Mouse (Mus musculus) gastrocnemius, postnatal 4 days (tissue): ENCODE measurements around the gene Krtcap3. TPM values are rescaled to one million over a fixed set of nuclear protein-coding genes. Genes with fewer than 3 reads are reported as not detected.

Experiments used
- DNase-seq, 2 experiments: peaks; one replicate each; pipeline ENCODE4 v3.0.0; 2021 to 2022; ENCODE audit warnings: low spot score in 2 of 2, mixed read lengths in 2 of 2
- total RNA-seq, 2 experiments: library from RNA; stranded (reverse); gene quantifications; 2 replicates each; pipeline ENCODE4 v1.2.3; 2021

Gene Krtcap3
- total RNA-seq, 2 experiments from 2014 or later: 2.3 to 4.1 TPM

- no peak for DNase-seq
Measured at GRCm38 (mm10) chr5:31298486-31298885, 47.0 kb downstream of the Krtcap3 start.

DNA sequence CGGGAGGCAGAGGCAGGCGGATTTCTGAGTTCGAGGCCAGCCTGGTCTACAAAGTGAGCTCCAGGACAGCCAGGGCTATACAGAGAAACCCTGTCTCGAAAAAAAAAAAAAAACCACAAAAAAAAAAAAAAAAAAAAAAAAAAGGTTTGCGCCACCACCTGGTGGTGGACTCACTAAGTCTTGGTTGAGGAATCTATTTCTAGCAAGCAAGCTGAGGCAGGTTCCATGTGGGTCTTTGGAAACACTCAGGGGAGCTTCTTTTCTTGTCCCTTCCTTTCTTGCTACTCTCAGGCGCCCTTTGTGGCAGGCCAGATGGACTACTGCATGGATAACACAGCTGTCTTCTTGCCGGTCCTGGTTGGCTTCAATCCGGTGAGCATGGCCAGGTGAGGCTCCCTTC lies 50.4 kb downstream of the Krtcap3 start:
- no peak for DNase-seq

Other genes starting within 250 kb of the Krtcap3 start
- gene Atraid, start 203.4 kb upstream of the Krtcap3 start, total RNA-seq: 100 to 1,000 TPM in 1 of 2 experiments, 10 to 100 TPM in 1; 92.4 to 102 TPM
- gene Slc5a6, start 202.8 kb upstream of the Krtcap3 start, total RNA-seq: 10 to 100 TPM in 1 of 2 experiments, 1 to 10 TPM in 1; 8.2 to 13.8 TPM
- 10 to 100 TPM; 40.4 to 41.0 TPM for gene Cad, start 196.9 kb upstream of the Krtcap3 start, total RNA-seq
- gene Dnajc5g, start 145.4 kb upstream of the Krtcap3 start, total RNA-seq: not detected
- gene Slc30a3, start 143.5 kb upstream of the Krtcap3 start, total RNA-seq: not detected
- gene Trim54, start 135.0 kb upstream of the Krtcap3 start, total RNA-seq: 100 to 1,000 TPM; 139 to 160 TPM
- under 1 TPM in 1 of 2 experiments, not detected in 1; 0.62 TPM for gene Ucn, start 112.9 kb upstream of the Krtcap3 start, total RNA-seq
- gene Mpv17, start 97.4 kb upstream of the Krtcap3 start, total RNA-seq: 10 to 100 TPM; 43.4 to 51.8 TPM
- 1 to 10 TPM; 1.6 to 4.6 TPM for gene Gm29609, start 71.8 kb upstream of the Krtcap3 start, total RNA-seq
- 10 to 100 TPM; 39.7 to 47.0 TPM for gene Gtf3c2, start 71.5 kb upstream of the Krtcap3 start, total RNA-seq
- 10 to 100 TPM; 80.8 to 83.2 TPM for gene Snx17, start 58.5 kb upstream of the Krtcap3 start, total RNA-seq
- gene Eif2b4, start 58.3 kb upstream of the Krtcap3 start, total RNA-seq: 10 to 100 TPM; 33.1 to 42.9 TPM
- 10 to 100 TPM; 12.2 to 13.0 TPM for gene Zfp513, start 49.4 kb upstream of the Krtcap3 start, total RNA-seq
- gene Ppm1g, start 31.0 kb upstream of the Krtcap3 start, total RNA-seq: 10 to 100 TPM; 55.3 to 63.8 TPM
- 100 to 1,000 TPM in 1 of 2 experiments, 10 to 100 TPM in 1; 91.4 to 105 TPM for gene Nrbp1, start 10.8 kb upstream of the Krtcap3 start, total RNA-seq
- gene Gm9970, start 10.5 kb upstream of the Krtcap3 start, total RNA-seq: under 1 TPM in 1 of 2 experiments, not detected in 1; 0.70 TPM
- gene Ift172, start 39.4 kb downstream of the Krtcap3 start, total RNA-seq: 10 to 100 TPM; 30.6 to 40.8 TPM
- 10 to 100 TPM; 18.5 to 18.7 TPM for gene Fndc4, start 44.4 kb downstream of the Krtcap3 start, total RNA-seq
- gene Gckr, start 45.8 kb downstream of the Krtcap3 start, total RNA-seq: under 1 TPM; 0.22 to 0.36 TPM
- gene Zfp512, start 200.7 kb downstream of the Krtcap3 start, total RNA-seq: 10 to 100 TPM; 20.7 to 22.2 TPM
- under 1 TPM; 0.29 to 0.61 TPM for gene 4930548H24Rik, start 234.0 kb downstream of the Krtcap3 start, total RNA-seq
- gene Gpn1, start 243.1 kb downstream of the Krtcap3 start, total RNA-seq: 10 to 100 TPM; 20.2 to 20.9 TPM